24 mouse cellular contexts compared by ENCODE assay signal in the genomic region with DNA sequence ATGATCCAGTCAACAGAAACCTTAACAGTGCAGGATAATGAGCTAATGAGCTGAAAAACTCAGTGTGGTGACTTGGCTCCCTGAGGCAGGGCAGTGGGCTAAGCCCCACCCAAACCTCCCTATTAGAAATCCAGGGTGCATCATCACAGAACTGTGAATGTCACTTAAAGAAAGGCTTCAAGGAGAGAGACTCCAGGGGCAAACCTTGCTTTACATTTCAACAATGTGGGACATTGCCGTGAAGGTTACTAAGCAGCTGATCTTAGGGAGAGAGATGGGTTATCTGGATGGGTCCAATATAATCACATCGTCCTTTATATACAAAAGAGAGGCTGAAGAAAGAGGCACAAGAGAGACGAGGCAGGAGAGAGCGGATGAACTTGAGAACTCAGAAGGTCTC. TPM values are rescaled to one million over a fixed set of nuclear protein-coding genes. Genes with fewer than 3 reads are reported as not detected.
A peak's percentile ranks its signal among the peaks of the same experiment; 100 is the strongest.
DNase-seq lines count a peak whose midpoint lies in the region; ATAC-seq and TF ChIP-seq lines count a peak whose summit lies in the region.
"Had no signal": no experiment of that assay in that cellular context is flagged by ENCODE, and none has a peak within 500 bp of the region (broad histone marks: within the 10 kb centered on the region; RNA-seq: fewer than 3 reads in every experiment).

No protein-coding gene starts in this region.

- H3K4me3 ChIP-seq in heart, postnatal 0 days (ENCODE audit: low read depth, low read length) = no peak overlapping the region
- no peak overlapping the region for H3K4me3 ChIP-seq in kidney, embryonic 15.5 days (replicated peaks)
- H3K4me3 ChIP-seq in intestine, postnatal 0 days (ENCODE audit: low read depth, low read length) = no peak overlapping the region
- H3K4me3 ChIP-seq: embryonic facial prominence, embryonic 10.5 days; embryonic facial prominence, embryonic 12.5 days; erythroblast, embryonic 14.5 days; forebrain, embryonic 10.5 days; forebrain, embryonic 12.5 days had no signal

- no peak for TF ChIP-seq EP300 in heart, postnatal 0 days (IDR thresholded peaks at IDR 0.05; ENCODE audit: low read depth)

- H3K36me3 ChIP-seq in heart, postnatal 0 days (replicated peaks; ENCODE audit: control insufficient read depth, insufficient read depth, low read length) = peaks cover 37% of the 10 kb centered on the region
- peaks cover 54% of the 10 kb centered on the region for H3K36me3 ChIP-seq in kidney, embryonic 15.5 days
- H3K36me3 ChIP-seq in intestine, postnatal 0 days (ENCODE audit: control insufficient read depth, insufficient read depth) = no peaks in the 10 kb centered on the region

- H3K9ac ChIP-seq in heart, postnatal 0 days (replicated peaks; ENCODE audit: low read depth, low read length) = no peak overlapping the region
- H3K9ac ChIP-seq in kidney, embryonic 15.5 days = no peak overlapping the region
- H3K9ac ChIP-seq in intestine, postnatal 0 days (ENCODE audit: low read depth, low read length) = no peak overlapping the region
- H3K9ac ChIP-seq: embryonic facial prominence, embryonic 12.5 days; forebrain, embryonic 12.5 days had no signal

- DNase-seq in heart, postnatal 0 days (ENCODE audit: low spot score) = no peak
- no peak for DNase-seq in heart, postnatal 36 days
- DNase-seq in ES-CJ7 (ENCODE audit: low read depth, low spot score) (peak; percentile 62), ZHBTc4 (ENCODE audit: low read depth, low spot score) (peak; percentile 65)
- no peak for DNase-seq in layer of hippocampus, adult 8-10 months (ENCODE audit: low spot score in 2 of 2)
- DNase-seq: adrenal gland, adult 2 months; adrenal gland, postnatal 10 days; adrenal gland, postnatal 25 days; cerebellum, adult 11 months; cerebellum, adult 18-20 months; cerebellum, adult 8-10 months; cerebellum, adult 9-11 months; cerebellum, postnatal 14 days; cerebellum, postnatal 36 days had no signal

- intact Hi-C loops in heart, postnatal 36 days (cut with DNase I) = loop anchor here (5.0 kb wide), 1 partner anchor 33 kb away; no protein-coding TSS in a partner anchor

- no peak for TF ChIP-seq CTCF in heart, postnatal 0 days (IDR thresholded peaks at IDR 0.05; ENCODE audit: low read depth)
- no peak for TF ChIP-seq CTCF in intestine, postnatal 0 days (IDR thresholded peaks at IDR 0.05; ENCODE audit: low read depth)

- ATAC-seq in heart, postnatal 0 days (ENCODE audit: insufficient read depth, low read depth) = no peak
- no peak for ATAC-seq in kidney, embryonic 15.5 days (replicated peaks; ENCODE audit: low FRiP score)
- no peak for ATAC-seq in intestine, postnatal 0 days
- ATAC-seq: forebrain, embryonic 14.5 days; forebrain, embryonic 16.5 days had no signal

- WGBS in heart, postnatal 0 days = 89% methylated on average over 4 of the region's 4 CpGs
- 92% methylated on average over 4 of the region's 4 CpGs for WGBS in kidney, embryonic 15.5 days
- 89% methylated on average over 4 of the region's 4 CpGs for WGBS in intestine, postnatal 0 days

- no peaks in the 10 kb centered on the region for H3K27me3 ChIP-seq in heart, postnatal 0 days (ENCODE audit: control insufficient read depth, insufficient read depth, low read length)
- no peaks in the 10 kb centered on the region for H3K27me3 ChIP-seq in kidney, embryonic 15.5 days
- H3K27me3 ChIP-seq in intestine, postnatal 0 days (replicated peaks; ENCODE audit: control insufficient read depth, insufficient read depth, low read length) = no peaks in the 10 kb centered on the region
- H3K27me3 ChIP-seq: embryonic facial prominence, embryonic 12.5 days; forebrain, embryonic 12.5 days had no signal

- H3K9me3 ChIP-seq in heart, postnatal 0 days (replicated peaks; ENCODE audit: control insufficient read depth, low read length) = no peaks in the 10 kb centered on the region
- H3K9me3 ChIP-seq in kidney, embryonic 15.5 days (replicated peaks) = no peaks in the 10 kb centered on the region
- H3K9me3 ChIP-seq in intestine, postnatal 0 days (ENCODE audit: control insufficient read depth) = no peaks in the 10 kb centered on the region
- H3K9me3 ChIP-seq: embryonic facial prominence, embryonic 12.5 days; forebrain, embryonic 12.5 days had no signal

- no peak overlapping the region for H3K4me2 ChIP-seq in heart, postnatal 0 days (ENCODE audit: low read depth, low read length)
- no peak overlapping the region for H3K4me2 ChIP-seq in kidney, embryonic 15.5 days
- H3K4me2 ChIP-seq in intestine, postnatal 0 days (replicated peaks; ENCODE audit: low read depth) = no peak overlapping the region
- H3K4me2 ChIP-seq: embryonic facial prominence, embryonic 12.5 days; forebrain, embryonic 12.5 days had no signal

- H3K4me1 ChIP-seq in heart, postnatal 0 days (ENCODE audit: control insufficient read depth, insufficient read depth) = peaks cover 10% of the 10 kb centered on the region; the same call in 1 of the 2 replicates
- H3K4me1 ChIP-seq in kidney, embryonic 15.5 days = peaks cover 3% of the 10 kb centered on the region; the same call in 1 of the 2 replicates
- no peaks in the 10 kb centered on the region for H3K4me1 ChIP-seq in intestine, postnatal 0 days (replicated peaks; ENCODE audit: control insufficient read depth, insufficient read depth, low read length)
- H3K4me1 ChIP-seq: embryonic facial prominence, embryonic 10.5 days; embryonic facial prominence, embryonic 12.5 days; forebrain, embryonic 10.5 days; forebrain, embryonic 12.5 days had no signal

- H3K27ac ChIP-seq in heart, postnatal 0 days (ENCODE audit: low read depth) = 0 out of 2 replicates have a peak overlapping the region, but pooled peaks have one; percentile 2
- H3K27ac ChIP-seq in kidney, embryonic 15.5 days = no peak overlapping the region
- H3K27ac ChIP-seq in intestine, postnatal 0 days (ENCODE audit: low read depth, low read length) = no peak overlapping the region
- H3K27ac ChIP-seq: embryonic facial prominence, embryonic 10.5 days; embryonic facial prominence, embryonic 12.5 days; forebrain, embryonic 10.5 days; forebrain, embryonic 12.5 days had no signal

RNA-seq across cellular contexts. Expression of a gene that starts 36.0 kb away (rescaled TPM):
- 119 TPM in 2 replicates for total RNA-seq in heart, postnatal 0 days (2014; rRNA removed; ENCODE audit: low replicate concordance)
- polyA plus RNA-seq in heart, postnatal 0 days (2015; fragmentation: Nextera tagmentation; extraction: Ambion mirVana) = 211 and 221 TPM in 2 replicates
- total RNA-seq in heart, postnatal 36 days (2021) = 100 to 1,000 TPM; 272 to 292 TPM
- polyA plus RNA-seq in kidney, embryonic 15.5 days (2015; fragmentation: Nextera tagmentation; extraction: Ambion mirVana) = 168 and 181 TPM in 2 replicates
- total RNA-seq in layer of hippocampus, adult 8-10 months (2022) = 100 to 1,000 TPM in 3 of 4 experiments, 10 to 100 TPM in 1; 94.1 to 107 (median 101) TPM
- polyA plus RNA-seq in intestine, postnatal 0 days (2015; fragmentation: Nextera tagmentation; extraction: Ambion mirVana) = 138 and 147 TPM in 2 replicates
- total RNA-seq: MEL had no signal
- polyA plus RNA-seq: erythroblast, embryonic 14.5 days had no signal

Comparison
In these comparisons a context has a peak if more than half of its experiments do, and no peak if none do; other contexts are left out.
1. DNase-seq: peak in ES-CJ7 (single experiment) and ZHBTc4 (single experiment); none in heart, postnatal 0 days (single experiment), heart, postnatal 36 days (0 of 2) and layer of hippocampus, adult 8-10 months (0 of 2).